Mouse (Mus musculus) spleen, adult 2 months (tissue): ENCODE data around the gene Rps3a1.

Experiments
- CTCF ChIP-seq: fragments of 200-500 bp; IDR thresholded peaks from 2 replicates; pipeline ENCODE4 v1.5.1; 2011; ENCODE audit warnings: mild to moderate bottlenecking, inconsistent platforms; ENCODE audit not compliant: insufficient read depth, insufficient read length, insufficient replicate concordance; ENCODE audit errors: extremely low read depth
- POLR2A ChIP-seq: fragments of 200-500 bp; IDR thresholded peaks from 2 replicates; pipeline ENCODE4 v1.6.1; 2011; ENCODE audit warnings: low read depth, low read length, inconsistent platforms

- no peak for TF ChIP-seq POLR2A
- TF ChIP-seq CTCF: no peak
These were observed 45.4 kb upstream of the Rps3a1 start for GRCm38 (mm10) chr3:86187736-86188389.
